Mouse (Mus musculus) lung, embryonic 15.5 days (tissue): ENCODE results near the gene Akap2. TPM values are rescaled to one million over a fixed set of nuclear protein-coding genes. Genes with fewer than 3 reads are reported as not detected.
A peak's percentile ranks its signal among the peaks of the same experiment; 100 is the strongest.

Experiments used
- ATAC-seq: fragments of 200-750 bp; cut with Nextera tagmentation; 2 replicates; pipeline ENCODE4 v1.8.0; 2017; ENCODE audit warnings: moderate number of reproducible peaks, borderline replicate concordance; ENCODE audit not compliant: low FRiP score, low TSS enrichment; ENCODE audit errors: extremely low read depth
- H3K27ac ChIP-seq: fragments of 300-500 bp; sonication (generic); 2 replicates; pipeline ENCODE4 v1.5.1; 2015; ENCODE audit warnings: moderate library complexity, mild to moderate bottlenecking, inconsistent platforms
- H3K27me3 ChIP-seq: fragments of 300-500 bp; sonication (generic); 2 replicates; pipeline ENCODE4 v1.6.1; 2015; ENCODE audit warnings: inconsistent platforms
- H3K36me3 ChIP-seq: fragments of 300-500 bp; sonication (generic); 2 replicates; pipeline ENCODE4 v1.6.1; 2015; ENCODE audit warnings: inconsistent platforms
- H3K4me1 ChIP-seq: fragments of 300-500 bp; sonication (generic); 2 replicates; pipeline ENCODE4 v1.6.1; 2015; ENCODE audit warnings: inconsistent platforms
- H3K4me2 ChIP-seq: fragments of 300-500 bp; sonication (generic); 2 replicates; pipeline ENCODE4 v1.6.1; 2015; ENCODE audit warnings: inconsistent platforms, mild to moderate bottlenecking, moderate library complexity
- H3K4me3 ChIP-seq: fragments of 300-500 bp; sonication (generic); 2 replicates; pipeline ENCODE4 v1.5.1; 2015; ENCODE audit warnings: mild to moderate bottlenecking, inconsistent platforms
- H3K9ac ChIP-seq: fragments of 300-500 bp; sonication (generic); 2 replicates; pipeline ENCODE4 v1.6.1; 2015; ENCODE audit warnings: inconsistent platforms
- H3K9me3 ChIP-seq: fragments of 300-500 bp; sonication (generic); 2 replicates; pipeline ENCODE4 v1.6.1; 2016; ENCODE audit warnings: inconsistent platforms
- WGBS: fragments of 180-500 bp; shearing (Covaris S2); methylation state at CpG from one replicate; pipeline ENCODE4 v1.1.7; 2015; 5-methylcytosine and 5-hydroxymethylcytosine counted together
- polyA plus RNA-seq: library from polyadenylated mRNA; unstranded; fragments of >200 nt; fragmentation: Nextera tagmentation; extraction: Ambion mirVana; gene quantifications from 2 replicates; pipeline ENCODE4 v1.2.1, GENCODE M21; 2015

The Akap2 gene
- polyA plus RNA-seq, 1 experiment from 2014 or later: 47.0 TPM

DNA sequence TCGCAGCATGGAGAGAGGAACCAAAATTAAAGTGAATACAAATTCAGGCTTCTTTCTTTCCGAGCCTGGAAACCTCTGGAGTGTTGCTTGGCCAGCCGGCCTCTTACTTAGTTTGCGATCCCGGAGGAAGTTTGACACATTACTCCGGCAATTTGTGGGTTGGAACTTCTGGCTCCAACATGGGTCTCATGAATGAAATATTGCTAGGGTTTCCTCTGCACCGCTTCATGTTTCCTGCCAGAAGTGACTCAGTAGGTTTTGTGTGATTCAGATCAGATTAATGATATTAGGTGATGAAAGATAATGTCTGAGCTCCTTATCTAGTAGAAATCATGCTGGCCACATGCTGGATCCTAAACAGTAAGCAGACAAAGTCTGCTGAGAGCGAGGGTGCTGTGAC, 144.4 kb downstream of the Akap2 start:
- Histone ChIP-seq H3K4me3 (no peak overlapping the region), H3K9me3 (no peaks in the 10 kb centered on the region), H3K36me3 (peaks cover 25% of the 10 kb centered on the region), H3K27ac (peak overlapping the region; percentile 52; the same call in 1 of the 2 replicates), H3K4me1 (peaks cover 43% of the 10 kb centered on the region), H3K4me2 (no peak overlapping the region), H3K9ac (no peak overlapping the region), H3K27me3 (no peaks in the 10 kb centered on the region)
- no peak for ATAC-seq
- WGBS: 37% methylated on average over 8 of the region's 8 CpGs

DNA sequence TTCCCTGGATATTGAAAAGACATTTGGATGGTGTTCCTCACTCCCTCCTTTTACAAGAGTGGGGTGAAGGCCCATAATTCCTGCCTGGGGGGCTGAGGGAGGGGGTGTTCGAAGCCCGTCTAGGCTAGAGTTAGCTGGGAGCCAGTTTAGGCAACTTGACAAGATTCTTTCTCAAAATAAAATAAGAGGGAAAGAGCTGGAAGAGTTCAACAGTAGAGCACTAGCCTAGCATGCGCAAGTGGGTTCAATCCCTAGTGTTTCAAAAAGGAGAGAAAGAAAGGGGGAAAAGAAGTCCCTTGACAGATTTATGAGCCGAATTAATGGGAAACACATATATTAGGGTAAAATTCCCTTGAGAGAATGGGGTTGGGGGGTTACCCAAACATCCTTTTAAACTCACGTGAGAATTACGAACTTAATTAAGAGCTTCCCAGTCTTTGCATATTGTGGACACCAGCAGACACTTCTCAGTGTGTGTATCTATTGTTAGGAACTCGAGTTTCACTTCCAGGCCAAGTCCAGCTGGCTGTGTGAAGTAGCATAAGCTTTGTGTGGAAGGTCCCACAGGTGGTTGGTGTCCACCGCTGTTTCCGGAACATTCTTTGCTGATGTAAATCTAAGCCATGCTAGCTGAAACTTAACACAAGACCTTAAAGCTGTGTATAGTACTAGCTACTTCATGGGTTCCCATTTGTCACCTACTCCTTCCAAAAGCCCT, 145.0 kb downstream of the Akap2 start:
- H3K27me3 ChIP-seq: no peaks in the 10 kb centered on the region
- no peak overlapping the region for H3K4me3 ChIP-seq
- no peak overlapping the region for H3K9ac ChIP-seq
- no peak overlapping the region for H3K4me2 ChIP-seq
- H3K27ac ChIP-seq: peak overlapping the region; percentile 52; the same call in 1 of the 2 replicates
- WGBS: 67% methylated on average over 9 of the region's 9 CpGs
- H3K36me3 ChIP-seq: peaks cover 19% of the 10 kb centered on the region
- H3K4me1 ChIP-seq: peaks cover 48% of the 10 kb centered on the region
- no peaks in the 10 kb centered on the region for H3K9me3 ChIP-seq
- no peak; the same call in 1 of the 2 replicates for ATAC-seq

- Histone ChIP-seq H3K9ac (no peak overlapping the region), H3K4me3 (no peak overlapping the region), H3K4me2 (no peak overlapping the region), H3K27ac (no peak overlapping the region), H3K27me3 (no peaks in the 10 kb centered on the region), H3K36me3 (peaks cover 4% of the 10 kb centered on the region; the same call in 1 of the 2 replicates), H3K9me3 (no peaks in the 10 kb centered on the region), H3K4me1 (peaks cover 33% of the 10 kb centered on the region)
- ATAC-seq: 0 out of 2 replicates have a peak, but pooled peaks have one; percentile 55
- 15% methylated on average over 2 of the region's 2 CpGs for WGBS
Measured at GRCm38 (mm10) chr4:57866088-57866487, 148.6 kb downstream of the Akap2 start.

DNA sequence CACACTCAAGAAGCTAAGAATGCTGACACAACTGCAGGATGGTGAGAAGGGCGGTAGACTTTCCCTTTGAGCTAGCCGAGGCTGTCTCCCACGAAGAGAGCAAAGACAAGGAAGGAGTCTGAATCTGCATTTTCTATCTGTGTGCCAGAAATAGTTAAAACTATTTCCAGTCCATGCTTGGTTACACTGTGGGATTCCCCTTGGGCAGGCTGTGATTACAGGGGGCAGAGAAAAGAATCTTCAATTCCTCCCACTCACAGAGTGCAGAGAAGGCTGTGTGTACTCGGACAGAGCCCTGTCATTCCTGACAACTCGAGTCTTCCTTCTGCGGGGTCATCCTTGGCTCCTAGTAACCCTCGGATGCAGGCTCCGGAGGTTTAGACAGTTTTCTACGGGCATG, 149.5 kb downstream of the Akap2 start:
- Histone ChIP-seq H3K4me1 (peaks cover 26% of the 10 kb centered on the region), H3K36me3 (peaks cover 4% of the 10 kb centered on the region; the same call in 1 of the 2 replicates), H3K27ac (0 out of 2 replicates have a peak overlapping the region, but pooled peaks have one; percentile 0), H3K9ac (no peak overlapping the region), H3K4me3 (no peak overlapping the region), H3K9me3 (no peaks in the 10 kb centered on the region), H3K4me2 (no peak overlapping the region), H3K27me3 (no peaks in the 10 kb centered on the region)
- no peak; the same call in 1 of the 2 replicates for ATAC-seq
- 43% methylated on average over 9 of the region's 9 CpGs for WGBS

DNA sequence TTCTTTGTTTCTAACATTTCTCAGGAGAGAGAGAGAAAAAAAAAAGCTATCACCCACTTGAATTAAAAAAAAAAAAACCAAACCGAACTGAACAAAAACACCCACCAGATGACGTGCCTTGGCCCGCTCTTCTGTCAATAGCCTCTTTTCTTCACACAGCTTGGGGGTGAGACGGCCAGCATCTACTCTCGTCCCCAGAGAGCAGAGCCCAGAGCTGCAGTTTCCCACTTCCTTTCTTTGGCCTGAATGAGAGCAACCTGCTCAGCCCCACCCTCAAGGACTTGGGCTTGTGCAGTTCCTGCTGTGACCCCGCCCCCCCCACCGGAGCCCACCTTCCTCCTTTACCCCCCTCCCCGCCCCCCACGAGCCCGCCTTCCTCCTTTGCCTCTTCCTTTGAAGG, 150.0 kb downstream of the Akap2 start:
- H3K9me3 ChIP-seq: no peaks in the 10 kb centered on the region
- peaks cover 4% of the 10 kb centered on the region; the same call in 1 of the 2 replicates for H3K36me3 ChIP-seq
- 43% methylated on average over 10 of the region's 10 CpGs for WGBS
- H3K9ac ChIP-seq: no peak overlapping the region
- no peak overlapping the region for H3K4me2 ChIP-seq
- H3K27me3 ChIP-seq: no peaks in the 10 kb centered on the region
- H3K4me1 ChIP-seq: peaks cover 23% of the 10 kb centered on the region
- peak; percentile 52; the same call in 1 of the 2 replicates for ATAC-seq
- H3K4me3 ChIP-seq: no peak overlapping the region
- H3K27ac ChIP-seq: 0 out of 2 replicates have a peak overlapping the region, but pooled peaks have one; percentile 0

DNA sequence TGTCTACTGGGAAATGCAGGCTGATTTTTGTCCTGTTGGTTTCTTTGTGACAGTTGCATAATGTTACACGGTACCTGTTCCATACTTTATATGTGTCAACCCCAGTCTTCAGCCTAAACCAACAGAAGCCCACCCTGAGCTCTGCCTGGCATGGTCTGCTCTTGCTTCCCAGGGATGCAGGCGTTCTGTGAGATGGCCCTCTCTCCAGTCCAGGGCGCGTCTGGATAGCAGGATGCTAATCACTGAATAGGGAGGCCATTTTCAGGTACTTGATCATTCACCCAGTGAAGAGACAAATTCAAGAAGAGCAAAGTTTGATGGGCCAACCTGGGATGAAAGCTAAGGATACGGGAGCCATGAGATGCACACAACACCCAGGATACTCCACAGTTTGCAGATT, 161.7 kb downstream of the Akap2 start:
- Histone ChIP-seq H3K9me3 (no peaks in the 10 kb centered on the region), H3K9ac (no peak overlapping the region), H3K27me3 (no peaks in the 10 kb centered on the region), H3K36me3 (no peaks in the 10 kb centered on the region), H3K4me2 (no peak overlapping the region), H3K4me3 (no peak overlapping the region), H3K4me1 (peaks cover 17% of the 10 kb centered on the region), H3K27ac (no peak overlapping the region)
- ATAC-seq: no peak
- 91% methylated on average over 5 of the region's 5 CpGs for WGBS

DNA sequence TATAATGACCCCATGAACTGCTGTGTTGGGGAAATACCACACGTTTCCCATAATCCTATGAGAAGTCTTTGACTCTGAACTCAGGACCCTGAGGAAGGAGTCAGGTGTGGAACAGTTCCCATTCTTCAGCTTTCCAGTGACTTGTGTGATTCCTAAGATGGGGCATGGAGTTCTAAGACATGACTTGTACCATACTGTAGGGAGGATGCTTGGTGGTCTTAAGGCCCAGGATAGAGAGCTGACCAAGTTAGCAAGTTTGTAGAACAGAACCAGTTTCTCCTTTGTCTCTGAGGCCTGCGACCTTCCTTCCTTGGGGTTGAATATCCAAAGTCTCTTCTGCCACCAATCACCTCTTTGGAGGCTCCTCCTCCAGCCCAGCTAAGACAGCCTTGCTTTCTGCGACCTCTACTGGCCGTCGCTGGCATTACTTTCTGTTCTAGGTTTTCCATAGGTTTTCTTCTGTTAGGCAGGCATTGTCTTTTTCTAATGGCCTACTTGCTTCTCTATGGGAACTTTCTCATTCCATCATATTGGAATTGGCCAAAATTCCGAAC, 162.4 kb downstream of the Akap2 start:
- H3K9me3 ChIP-seq: no peaks in the 10 kb centered on the region
- no peaks in the 10 kb centered on the region for H3K36me3 ChIP-seq
- H3K4me3 ChIP-seq: no peak overlapping the region
- peaks cover 23% of the 10 kb centered on the region for H3K4me1 ChIP-seq
- H3K27me3 ChIP-seq: no peaks in the 10 kb centered on the region
- ATAC-seq: no peak
- 13% methylated on average over 6 of the region's 6 CpGs for WGBS
- H3K4me2 ChIP-seq: no peak overlapping the region
- H3K9ac ChIP-seq: no peak overlapping the region
- no peak overlapping the region for H3K27ac ChIP-seq

- Histone ChIP-seq H3K4me1 (peaks cover 38% of the 10 kb centered on the region), H3K27me3 (no peaks in the 10 kb centered on the region), H3K4me2 (no peak overlapping the region), H3K27ac (no peak overlapping the region), H3K9ac (no peak overlapping the region), H3K36me3 (no peaks in the 10 kb centered on the region), H3K9me3 (no peaks in the 10 kb centered on the region), H3K4me3 (no peak overlapping the region)
- WGBS: 57% methylated on average over 7 of the region's 7 CpGs
- no peak for ATAC-seq
Measured at GRCm38 (mm10) chr4:57883520-57884421, 166.3 kb downstream of the Akap2 start.

- Histone ChIP-seq H3K4me1 (peaks cover 38% of the 10 kb centered on the region), H3K36me3 (no peaks in the 10 kb centered on the region), H3K4me2 (no peak overlapping the region), H3K9me3 (no peaks in the 10 kb centered on the region), H3K27ac (no peak overlapping the region), H3K4me3 (no peak overlapping the region), H3K27me3 (no peaks in the 10 kb centered on the region), H3K9ac (no peak overlapping the region)
- no peak for ATAC-seq
- WGBS: 78% methylated on average over 3 of the region's 3 CpGs
Measured at GRCm38 (mm10) chr4:57884511-57884910, 167.1 kb downstream of the Akap2 start.

GRCm38 (mm10) chr4:57885186-57885585, 167.7 kb downstream of the Akap2 start:
- Histone ChIP-seq H3K4me2 (no peak overlapping the region), H3K27ac (no peak overlapping the region), H3K27me3 (no peaks in the 10 kb centered on the region), H3K4me3 (no peak overlapping the region), H3K9me3 (no peaks in the 10 kb centered on the region), H3K36me3 (no peaks in the 10 kb centered on the region), H3K4me1 (peaks cover 34% of the 10 kb centered on the region), H3K9ac (no peak overlapping the region)
- WGBS: 59% methylated on average over 2 of the region's 2 CpGs
- no peak for ATAC-seq

DNA sequence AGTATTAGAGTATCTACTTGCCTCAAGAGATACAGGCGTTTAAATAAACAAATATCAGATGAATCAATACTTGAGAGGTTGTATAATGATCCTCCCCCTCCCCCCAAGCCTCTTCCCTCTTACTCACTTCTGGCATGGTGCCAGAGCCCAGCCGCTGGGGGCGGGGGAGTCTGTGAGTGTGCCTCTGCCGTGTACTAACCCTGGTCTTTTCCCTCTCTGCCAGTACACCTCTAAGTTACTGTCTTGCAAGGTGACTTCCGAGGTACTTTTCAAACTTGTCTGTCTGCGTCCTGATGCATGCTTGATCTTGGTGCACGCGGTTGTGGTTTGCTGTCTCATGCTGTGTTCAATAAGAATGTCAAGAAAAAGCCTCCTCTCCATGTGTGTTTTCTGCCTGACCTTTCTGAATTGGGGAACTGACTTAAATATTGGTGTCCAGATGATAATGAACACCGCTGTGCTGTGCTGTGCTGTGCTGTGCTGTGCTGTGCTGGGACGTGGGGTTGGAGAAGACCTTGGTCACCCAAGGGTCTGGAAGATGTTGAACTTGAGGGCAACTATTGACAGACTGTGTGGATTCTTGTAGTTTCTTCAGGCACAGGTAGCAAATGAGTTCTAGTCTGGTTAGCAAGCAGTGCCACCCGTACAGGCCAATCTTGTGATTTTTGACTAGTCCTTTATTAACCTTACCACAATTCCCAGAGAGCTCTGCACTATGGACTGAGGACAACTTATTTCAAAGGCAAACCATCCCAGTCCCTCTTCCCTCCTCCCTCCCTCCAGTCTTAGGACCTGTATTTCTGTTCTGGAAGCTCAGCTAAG, 168.8 kb downstream of the Akap2 start:
- Histone ChIP-seq H3K36me3 (no peaks in the 10 kb centered on the region), H3K27me3 (no peaks in the 10 kb centered on the region), H3K4me1 (peaks cover 33% of the 10 kb centered on the region), H3K27ac (no peak overlapping the region), H3K4me2 (no peak overlapping the region), H3K9ac (no peak overlapping the region), H3K4me3 (no peak overlapping the region), H3K9me3 (no peaks in the 10 kb centered on the region)
- WGBS: 44% methylated on average over 11 of the region's 11 CpGs
- ATAC-seq: no peak
